Mouse (Mus musculus) heart, adult 2 months (tissue): ENCODE data around the gene Fkbp2. TPM values are rescaled to one million over a fixed set of nuclear protein-coding genes. Genes with fewer than 3 reads are reported as not detected.

Experiments
- DNase-seq, 2 experiments: peaks; one replicate each; pipeline ENCODE4 v3.0.0; 2021
- H3K27ac ChIP-seq: fragments of 200-600 bp; 2 replicates; pipeline ENCODE4 v1.8.1; 2022
- H3K27me3 ChIP-seq: fragments of 200-500 bp; 2 replicates; pipeline ENCODE4 v1.6.1; 2012; ENCODE audit warnings: mild to moderate bottlenecking, low read length, inconsistent platforms, mixed read lengths; ENCODE audit not compliant: control insufficient read depth, insufficient read depth
- H3K36me3 ChIP-seq: fragments of 200-500 bp; 2 replicates; pipeline ENCODE4 v1.6.1; 2012; ENCODE audit warnings: low read length, inconsistent platforms; ENCODE audit not compliant: control insufficient read depth, insufficient read depth
- H3K4me1 ChIP-seq: fragments of 200-500 bp; 2 replicates; pipeline ENCODE4 v1.6.1; 2011; ENCODE audit warnings: low read length; ENCODE audit not compliant: control insufficient read depth, insufficient read depth
- H3K4me3 ChIP-seq: fragments of 200-600 bp; 2 replicates; pipeline ENCODE4 v1.8.1; 2022
- H3K79me2 ChIP-seq: fragments of 200-500 bp; replicated peaks from 2 replicates; pipeline ENCODE4 v1.6.1; 2012; ENCODE audit warnings: mild to moderate bottlenecking, inconsistent platforms, low read length, moderate library complexity, mixed read lengths; ENCODE audit not compliant: control insufficient read depth, insufficient read depth
- H3K9ac ChIP-seq: fragments of 200-500 bp; 2 replicates; pipeline ENCODE4 v1.6.1; 2012; ENCODE audit warnings: low read depth, mild to moderate bottlenecking, control low read depth, inconsistent platforms, low read length, mixed read lengths
- CTCF ChIP-seq: fragments of 200-600 bp; IDR thresholded peaks from 2 replicates; pipeline ENCODE4 v1.8.1; 2022; ENCODE audit warnings: antibody characterized with exemption, mild to moderate bottlenecking, moderate library complexity
- EP300 ChIP-seq: fragments of 200-500 bp; IDR thresholded peaks from 2 replicates; pipeline ENCODE4 v1.6.1; 2011; ENCODE audit warnings: low read depth, low read length, control low read depth; ENCODE audit not compliant: insufficient read depth
- POLR2A ChIP-seq: fragments of 200-500 bp; IDR thresholded peaks from 2 replicates; pipeline ENCODE4 v1.6.1; 2011; ENCODE audit warnings: mild to moderate bottlenecking, low read depth, low read length, control low read depth; ENCODE audit not compliant: insufficient read depth
- WGBS: fragments of 180-500 bp; shearing (Covaris S2); methylation state at CpG from one replicate; pipeline ENCODE4 v1.1.7; 2018; 5-methylcytosine and 5-hydroxymethylcytosine counted together
- intact Hi-C: fragments of 180-260 bp; cut with DNase I; formaldehyde crosslinking; loops from one replicate; pipeline ENCODE4 v1.15.1; 2025
- polyA plus RNA-seq: library from polyadenylated mRNA; depleted of rRNA; stranded (reverse); fragments of >200 nt; gene quantifications from 2 replicates; pipeline ENCODE4 v1.2.3, GENCODE M21; 2012
- total RNA-seq, 2 experiments: library from RNA; stranded (reverse); gene quantifications; 2 replicates each; pipeline ENCODE4 v1.2.3; 2021

The Fkbp2 gene
- total and polyA plus RNA-seq, 3 experiments = 21.1 to 24.7 (median 23.2) TPM

GRCm38 (mm10) chr19:6955424-6955823 is 24.9 kb downstream of the Fkbp2 start:
- 64% methylated on average over 7 of the region's 7 CpGs for WGBS
- H3K27me3 ChIP-seq = no peaks in the 10 kb centered on the region
- H3K79me2 ChIP-seq = no peaks in the 10 kb centered on the region
- H3K27ac ChIP-seq = peak overlapping the region; percentile 7; the same call in 1 of the 2 replicates
- H3K4me1 ChIP-seq = peaks cover 7% of the 10 kb centered on the region
- intact Hi-C loops = no loop called here
- no peak overlapping the region for H3K4me3 ChIP-seq
- H3K36me3 ChIP-seq = no peaks in the 10 kb centered on the region
- DNase-seq = peak in 1 of 2 experiments; percentile 49
- no peak overlapping the region for H3K9ac ChIP-seq
- TF ChIP-seq EP300 = 0 out of 2 replicates have a peak, but pooled peaks have one; percentile 29
- no peak for TF ChIP-seq POLR2A
- TF ChIP-seq CTCF = peak; percentile 22

- Histone ChIP-seq H3K79me2 (no peaks in the 10 kb centered on the region), H3K9ac (no peak overlapping the region), H3K27me3 (no peaks in the 10 kb centered on the region), H3K27ac (no peak overlapping the region), H3K36me3 (no peaks in the 10 kb centered on the region), H3K4me1 (peaks cover 7% of the 10 kb centered on the region), H3K4me3 (no peak overlapping the region)
- DNase-seq = peak; percentile 54 to 60
- intact Hi-C loops = no loop called here
- TF ChIP-seq POLR2A (no peak), EP300 (no peak), CTCF (peak; percentile 58)
- 40% methylated on average over 9 of the region's 9 CpGs for WGBS
Measured at GRCm38 (mm10) chr19:6954046-6954445, 26.3 kb downstream of the Fkbp2 start.

GRCm38 (mm10) chr19:6952712-6953037 is 27.6 kb downstream of the Fkbp2 start:
- Histone ChIP-seq H3K4me3 (peak overlapping the region; percentile 67), H3K4me1 (peaks cover 7% of the 10 kb centered on the region), H3K36me3 (no peaks in the 10 kb centered on the region), H3K27me3 (no peaks in the 10 kb centered on the region), H3K9ac (peak overlapping the region; percentile 69), H3K27ac (peak overlapping the region; percentile 97), H3K79me2 (no peaks in the 10 kb centered on the region)
- WGBS = 5% methylated on average over 3 of the region's 3 CpGs
- intact Hi-C loops = loop anchor here (1.0 to 2.0 kb wide), 2 partner anchors 14 to 16 kb away; no protein-coding TSS in a partner anchor
- TF ChIP-seq CTCF (no peak), EP300 (peak; percentile 5; the same call in 1 of the 2 replicates), POLR2A (peak; percentile 83)
- DNase-seq = peak; percentile 65 to 75

DNA sequence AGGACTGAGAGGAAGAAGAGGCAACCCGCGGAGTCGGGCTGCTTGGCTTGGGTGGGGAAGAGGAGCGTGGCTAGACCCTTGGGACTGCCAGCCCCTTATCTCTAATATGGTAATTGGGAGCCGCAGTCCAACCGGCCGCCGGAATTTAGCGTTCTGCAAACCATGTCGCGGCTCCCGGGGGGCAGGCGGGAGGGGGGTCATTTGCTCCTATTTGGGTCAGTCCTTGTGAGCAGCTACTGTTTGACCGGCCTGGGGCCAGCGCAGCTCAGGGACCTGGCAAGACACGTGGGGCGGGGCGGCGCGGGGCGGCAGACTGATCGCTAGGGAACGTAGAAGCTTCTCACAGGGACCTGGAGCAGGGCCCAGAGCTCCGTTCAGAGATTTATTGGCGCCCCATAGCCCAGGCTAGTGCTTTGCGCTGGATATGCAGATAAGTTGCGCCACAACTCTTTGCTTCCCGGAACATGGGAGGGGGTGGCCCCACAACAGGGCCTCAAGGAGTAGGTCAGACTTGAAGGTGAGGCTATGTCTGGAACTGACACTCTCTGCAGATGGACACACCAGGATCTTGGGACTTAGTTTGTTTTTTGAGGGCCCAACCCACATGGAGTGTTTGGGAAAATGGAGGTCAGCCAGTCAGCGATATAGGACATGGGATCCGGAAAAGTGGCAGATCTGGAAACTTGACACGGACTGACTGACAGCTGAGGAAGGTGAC is 28.1 kb downstream of the Fkbp2 start:
- peak overlapping the region; percentile 97 for H3K27ac ChIP-seq
- peak; percentile 89 to 92 for DNase-seq
- H3K27me3 ChIP-seq = no peaks in the 10 kb centered on the region
- TF ChIP-seq EP300 (0 out of 2 replicates have a peak, but pooled peaks have one; percentile 18), CTCF (no peak)
- H3K79me2 ChIP-seq = no peaks in the 10 kb centered on the region
- H3K4me1 ChIP-seq = peaks cover 7% of the 10 kb centered on the region
- no peaks in the 10 kb centered on the region for H3K36me3 ChIP-seq
- H3K9ac ChIP-seq = peak overlapping the region; percentile 69
- intact Hi-C loops = loop anchor here (1.0 to 2.0 kb wide), 4 partner anchors 10 to 28 kb away; partner anchors contain the start of gene Gpr137
- under 1% methylated on average over 31 of the region's 31 CpGs for WGBS
- peak overlapping the region; percentile 67 for H3K4me3 ChIP-seq

- Histone ChIP-seq H3K4me3 (peak overlapping the region; percentile 67), H3K27ac (peak overlapping the region; percentile 97), H3K27me3 (no peaks in the 10 kb centered on the region), H3K79me2 (no peaks in the 10 kb centered on the region), H3K9ac (peak overlapping the region; percentile 88), H3K4me1 (peaks cover 7% of the 10 kb centered on the region), H3K36me3 (no peaks in the 10 kb centered on the region)
- TF ChIP-seq EP300 (peak; percentile 97), CTCF (no peak), POLR2A (peak; percentile 85)
- DNase-seq = peak; percentile 95 to 98
- intact Hi-C loops = loop anchor here (1.0 kb wide), 2 partner anchors 9 to 27 kb away; partner anchors contain the start of gene Gpr137
- under 1% methylated on average over 35 of the region's 35 CpGs for WGBS
Measured at GRCm38 (mm10) chr19:6951381-6951968, 28.8 kb downstream of the Fkbp2 start.

DNA sequence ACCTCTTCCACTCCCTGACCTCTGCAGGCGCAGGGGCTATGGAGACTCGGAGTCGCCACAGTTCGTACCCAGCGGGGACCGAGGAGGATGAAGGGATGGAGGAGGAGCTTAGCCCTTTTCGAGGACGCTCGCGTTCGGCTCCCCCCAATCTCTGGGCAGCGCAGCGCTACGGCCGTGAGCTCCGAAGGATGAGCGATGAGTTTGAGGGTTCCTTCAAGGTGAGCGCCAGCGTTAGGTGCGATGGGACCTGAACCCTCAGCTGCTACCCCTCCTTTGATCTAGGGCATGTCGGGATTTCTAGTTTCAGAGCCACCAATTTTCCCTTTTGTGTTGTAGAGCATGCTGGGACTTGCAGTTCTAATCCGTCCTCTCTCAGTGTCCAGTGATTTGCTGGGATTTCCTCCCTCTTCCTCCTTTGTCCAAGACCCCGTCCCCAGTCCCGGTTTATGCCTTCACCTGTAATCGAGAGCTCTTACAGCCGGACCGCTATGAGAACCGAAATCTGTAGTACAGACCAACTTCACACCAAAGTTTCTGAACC is 29.6 kb downstream of the Fkbp2 start:
- peak overlapping the region; percentile 88 for H3K9ac ChIP-seq
- 0 out of 2 replicates have a peak, but pooled peaks have one; percentile 9 for TF ChIP-seq EP300
- TF ChIP-seq CTCF = no peak
- TF ChIP-seq POLR2A = peak; percentile 73
- no peaks in the 10 kb centered on the region for H3K36me3 ChIP-seq
- peak overlapping the region; percentile 67 for H3K4me3 ChIP-seq
- peak overlapping the region; percentile 97 for H3K27ac ChIP-seq
- under 1% methylated on average over 28 of the region's 28 CpGs for WGBS
- intact Hi-C loops = loop anchor here (1.0 kb wide), 2 partner anchors 8 to 26 kb away; partner anchors contain the start of gene Gpr137
- no peaks in the 10 kb centered on the region for H3K79me2 ChIP-seq
- peak; percentile 65 to 73 for DNase-seq
- H3K4me1 ChIP-seq = peaks cover 7% of the 10 kb centered on the region
- no peaks in the 10 kb centered on the region for H3K27me3 ChIP-seq
